Mouse (Mus musculus) embryonic facial prominence, embryonic 15.5 days (tissue): ENCODE measurements around the gene Kdelr3. TPM values are rescaled to one million over a fixed set of nuclear protein-coding genes. Genes with fewer than 3 reads are reported as not detected.

Source experiments
- ATAC-seq: fragments of 200-750 bp; cut with Nextera tagmentation; 2 replicates; pipeline ENCODE4 v1.8.0; 2017; ENCODE audit warnings: low read depth, moderate TSS enrichment; ENCODE audit not compliant: insufficient number of reproducible peaks, low FRiP score, low TSS enrichment
- H3K27ac ChIP-seq: fragments of 300-500 bp; sonication (generic); replicated peaks from 2 replicates; pipeline ENCODE4 v1.5.1; 2015; ENCODE audit warnings: mild to moderate bottlenecking, inconsistent platforms
- H3K27me3 ChIP-seq: fragments of 300-500 bp; sonication (generic); 2 replicates; pipeline ENCODE4 v1.6.1; 2015; ENCODE audit warnings: inconsistent platforms
- H3K36me3 ChIP-seq: fragments of 300-500 bp; sonication (generic); 2 replicates; pipeline ENCODE4 v1.6.1; 2015; ENCODE audit warnings: mild to moderate bottlenecking, inconsistent platforms
- H3K4me1 ChIP-seq: fragments of 300-500 bp; sonication (generic); 2 replicates; pipeline ENCODE4 v1.6.1; 2015; ENCODE audit warnings: inconsistent platforms
- H3K4me2 ChIP-seq: fragments of 300-500 bp; sonication (generic); replicated peaks from 2 replicates; pipeline ENCODE4 v1.6.1; 2015; ENCODE audit warnings: mild to moderate bottlenecking, inconsistent platforms
- H3K4me3 ChIP-seq: fragments of 300-500 bp; sonication (generic); replicated peaks from 2 replicates; pipeline ENCODE4 v1.5.1; 2015; ENCODE audit warnings: mild to moderate bottlenecking, inconsistent platforms
- H3K9ac ChIP-seq: fragments of 300-500 bp; sonication (generic); 2 replicates; pipeline ENCODE4 v1.6.1; 2015; ENCODE audit warnings: inconsistent platforms
- H3K9me3 ChIP-seq: fragments of 300-500 bp; sonication (generic); replicated peaks from 2 replicates; pipeline ENCODE4 v1.6.1; 2016; ENCODE audit warnings: inconsistent platforms
- WGBS: fragments of 180-500 bp; shearing (Covaris S2); methylation state at CpG from one replicate; pipeline ENCODE4 v1.1.7; 2015; 5-methylcytosine and 5-hydroxymethylcytosine counted together
- polyA plus RNA-seq: library from polyadenylated mRNA; unstranded; fragments of >200 nt; fragmentation: Nextera tagmentation; extraction: Ambion mirVana; gene quantifications from 2 replicates; pipeline ENCODE4 v1.2.1, GENCODE M21; 2015

The Kdelr3 gene
- polyA plus RNA-seq, 1 experiment from 2014 or later, result 168 TPM

- no peaks in the 10 kb centered on the region for H3K9me3 ChIP-seq
- no peak overlapping the region for H3K4me3 ChIP-seq
- no peaks in the 10 kb centered on the region for H3K4me1 ChIP-seq
- no peak for ATAC-seq
- H3K9ac ChIP-seq, result no peak overlapping the region
- no peaks in the 10 kb centered on the region for H3K36me3 ChIP-seq
- peaks cover 18% of the 10 kb centered on the region for H3K27me3 ChIP-seq
- no peak overlapping the region for H3K27ac ChIP-seq
- H3K4me2 ChIP-seq, result no peak overlapping the region
- WGBS, result 48% methylated on average over 18 of the region's 18 CpGs
These were observed 22.7 kb upstream of the Kdelr3 start for GRCm38 (mm10) chr15:79493527-79493926.

GRCm38 (mm10) chr15:79500110-79500509 is 16.1 kb upstream of the Kdelr3 start:
- no peak overlapping the region for H3K27ac ChIP-seq
- 68% methylated on average over 17 of the region's 17 CpGs for WGBS
- H3K36me3 ChIP-seq, result no peaks in the 10 kb centered on the region
- H3K27me3 ChIP-seq, result peaks cover 63% of the 10 kb centered on the region
- H3K4me3 ChIP-seq, result no peak overlapping the region
- peaks cover 8% of the 10 kb centered on the region for H3K4me1 ChIP-seq
- no peak overlapping the region for H3K4me2 ChIP-seq
- no peak overlapping the region for H3K9ac ChIP-seq
- no peaks in the 10 kb centered on the region for H3K9me3 ChIP-seq
- ATAC-seq, result no peak

- Histone ChIP-seq H3K27ac (no peak overlapping the region), H3K4me1 (peaks cover 23% of the 10 kb centered on the region), H3K4me2 (no peak overlapping the region), H3K27me3 (peaks cover 88% of the 10 kb centered on the region), H3K9me3 (no peaks in the 10 kb centered on the region), H3K36me3 (no peaks in the 10 kb centered on the region), H3K4me3 (no peak overlapping the region), H3K9ac (no peak overlapping the region)
- 19% methylated on average over 18 of the region's 18 CpGs for WGBS
- no peak for ATAC-seq
These were observed 13.3 kb upstream of the Kdelr3 start for GRCm38 (mm10) chr15:79502891-79503341.

GRCm38 (mm10) chr15:79503438-79503837 is 12.8 kb upstream of the Kdelr3 start:
- Histone ChIP-seq H3K4me2 (no peak overlapping the region), H3K9ac (no peak overlapping the region), H3K4me3 (no peak overlapping the region), H3K27ac (no peak overlapping the region), H3K27me3 (peaks cover 93% of the 10 kb centered on the region), H3K36me3 (no peaks in the 10 kb centered on the region), H3K4me1 (peaks cover 23% of the 10 kb centered on the region), H3K9me3 (no peaks in the 10 kb centered on the region)
- 74% methylated on average over 5 of the region's 5 CpGs for WGBS
- ATAC-seq, result no peak

- H3K4me2 ChIP-seq, result peak within 1 kb of the TSS; percentile 100
- ATAC-seq, result 0 out of 2 replicates have a peak, but pooled peaks have one; percentile 6
- 1% methylated on average over 55 of the region's 60 CpGs for WGBS
- peaks cover 93% of the 10 kb centered on the region for H3K27me3 ChIP-seq
- H3K36me3 ChIP-seq, result no peaks in the 10 kb centered on the region
- no peaks in the 10 kb centered on the region for H3K9me3 ChIP-seq
- peak within 1 kb of the TSS; percentile 40 for H3K9ac ChIP-seq
- H3K4me3 ChIP-seq, result peak within 1 kb of the TSS; percentile 52
- H3K27ac ChIP-seq, result no peak within 1 kb of the TSS
- peaks cover 23% of the 10 kb centered on the region for H3K4me1 ChIP-seq
These were observed 11.3 kb upstream of the Kdelr3 start, which contains the start of gene Kcnj4 for GRCm38 (mm10) chr15:79504707-79505452. Gene Kcnj4 (minus strand): TSS chr15:79505241.

GRCm38 (mm10) chr15:79505616-79506283 is 10.5 kb upstream of the Kdelr3 start:
- H3K36me3 ChIP-seq, result no peaks in the 10 kb centered on the region
- peaks cover 93% of the 10 kb centered on the region for H3K27me3 ChIP-seq
- H3K9me3 ChIP-seq, result no peaks in the 10 kb centered on the region
- peak overlapping the region; percentile 52 for H3K4me3 ChIP-seq
- peaks cover 23% of the 10 kb centered on the region for H3K4me1 ChIP-seq
- peak overlapping the region; percentile 100 for H3K4me2 ChIP-seq
- H3K27ac ChIP-seq, result no peak overlapping the region
- WGBS, result under 1% methylated on average over 52 of the region's 71 CpGs
- peak overlapping the region; percentile 40 for H3K9ac ChIP-seq
- peak; percentile 67; the same call in 1 of the 2 replicates for ATAC-seq

- H3K9ac ChIP-seq, result no peak overlapping the region
- no peak overlapping the region; the same call in 1 of the 2 replicates for H3K4me3 ChIP-seq
- peaks cover 28% of the 10 kb centered on the region for H3K4me1 ChIP-seq
- 26% methylated on average over 7 of the region's 7 CpGs for WGBS
- H3K4me2 ChIP-seq, result peak overlapping the region; percentile 100; the same call in 1 of the 2 replicates
- H3K9me3 ChIP-seq, result no peaks in the 10 kb centered on the region
- no peaks in the 10 kb centered on the region for H3K36me3 ChIP-seq
- ATAC-seq, result no peak
- peaks cover 93% of the 10 kb centered on the region for H3K27me3 ChIP-seq
- no peak overlapping the region for H3K27ac ChIP-seq
These were observed 9.8 kb upstream of the Kdelr3 start for GRCm38 (mm10) chr15:79506460-79506859.

GRCm38 (mm10) chr15:79507055-79507828 is 9.0 kb upstream of the Kdelr3 start:
- no peaks in the 10 kb centered on the region for H3K36me3 ChIP-seq
- H3K27ac ChIP-seq, result no peak overlapping the region
- H3K9ac ChIP-seq, result no peak overlapping the region
- H3K27me3 ChIP-seq, result peaks cover 86% of the 10 kb centered on the region
- no peaks in the 10 kb centered on the region for H3K9me3 ChIP-seq
- ATAC-seq, result no peak
- 46% methylated on average over 31 of the region's 31 CpGs for WGBS
- peaks cover 35% of the 10 kb centered on the region for H3K4me1 ChIP-seq
- H3K4me3 ChIP-seq, result no peak overlapping the region
- no peak overlapping the region for H3K4me2 ChIP-seq

GRCm38 (mm10) chr15:79509998-79510397 is 6.2 kb upstream of the Kdelr3 start:
- no peak for ATAC-seq
- Histone ChIP-seq H3K36me3 (no peaks in the 10 kb centered on the region), H3K27me3 (peaks cover 77% of the 10 kb centered on the region), H3K27ac (no peak overlapping the region), H3K4me1 (peaks cover 35% of the 10 kb centered on the region), H3K9me3 (no peaks in the 10 kb centered on the region), H3K9ac (no peak overlapping the region), H3K4me2 (no peak overlapping the region), H3K4me3 (no peak overlapping the region)
- 35% methylated on average over 6 of the region's 6 CpGs for WGBS

GRCm38 (mm10) chr15:79510425-79510824 is 5.8 kb upstream of the Kdelr3 start:
- Histone ChIP-seq H3K9me3 (no peaks in the 10 kb centered on the region), H3K9ac (no peak overlapping the region)

More at GRCm38 (mm10) chr15:79510425-79510824, 5.8 kb upstream of the Kdelr3 start:
- Histone ChIP-seq H3K4me2 (no peak overlapping the region), H3K36me3 (no peaks in the 10 kb centered on the region), H3K27ac (no peak overlapping the region), H3K27me3 (peaks cover 77% of the 10 kb centered on the region), H3K4me3 (no peak overlapping the region), H3K4me1 (peaks cover 31% of the 10 kb centered on the region)
- ATAC-seq, result no peak
- 75% methylated on average over 7 of the region's 7 CpGs for WGBS
